Mouse (Mus musculus) heart, adult 11 months (tissue): ENCODE results near the gene Iffo2.

Experiments used
- DNase-seq: peaks from one replicate; pipeline ENCODE4 v3.0.0; 2022

Iffo2 gene

DNA sequence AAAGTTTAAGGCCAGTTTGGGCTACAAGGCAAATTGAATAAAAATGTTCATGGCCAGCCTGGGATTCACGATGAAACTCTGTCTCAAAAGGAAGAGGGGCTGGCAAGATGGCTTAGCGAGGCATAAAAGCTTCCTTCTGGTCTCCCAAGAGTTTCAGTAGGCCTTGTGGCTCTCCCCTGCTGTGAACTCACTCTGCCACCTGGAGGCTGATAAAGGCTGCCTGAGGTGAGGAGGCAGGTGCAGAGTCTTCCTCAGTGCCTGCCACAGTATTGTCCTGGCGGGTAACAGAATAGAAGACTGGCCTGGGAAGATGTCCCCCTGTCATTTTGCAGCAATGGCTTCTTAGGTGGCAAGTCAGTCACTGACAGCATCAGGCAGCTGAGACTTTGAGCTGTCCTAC, 52.6 kb downstream of the Iffo2 start:
- DNase-seq: no peak

DNA sequence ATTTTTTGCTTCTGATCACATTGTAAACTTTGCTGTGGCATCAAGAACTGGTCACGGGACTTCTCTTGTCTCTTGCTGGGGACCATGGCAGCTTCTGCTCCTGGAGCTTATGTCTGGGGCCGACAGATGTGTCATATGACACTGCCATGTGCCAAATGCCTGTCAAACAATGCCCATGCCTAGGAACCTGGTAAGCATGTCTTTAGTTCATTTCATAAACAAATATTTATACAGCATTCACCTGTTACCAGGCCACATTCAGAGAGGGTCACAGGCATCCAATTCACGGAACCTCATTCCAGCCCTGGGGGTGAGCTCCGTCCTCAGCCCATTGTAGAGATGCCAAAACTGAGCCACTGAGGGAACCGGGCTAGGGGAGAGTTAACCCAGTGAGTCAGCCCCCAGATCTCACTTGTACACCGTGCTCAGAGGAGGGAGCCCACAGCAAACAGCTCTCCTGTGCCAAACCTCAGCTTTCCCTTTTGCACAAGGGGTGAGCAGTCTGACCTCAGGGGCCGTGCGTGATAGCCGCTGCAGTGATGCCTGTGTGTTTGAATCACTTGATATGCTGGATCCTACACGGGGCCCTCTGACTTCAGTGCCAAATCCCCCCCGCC, 53.4 kb downstream of the Iffo2 start:
- peak; percentile 86 for DNase-seq

DNA sequence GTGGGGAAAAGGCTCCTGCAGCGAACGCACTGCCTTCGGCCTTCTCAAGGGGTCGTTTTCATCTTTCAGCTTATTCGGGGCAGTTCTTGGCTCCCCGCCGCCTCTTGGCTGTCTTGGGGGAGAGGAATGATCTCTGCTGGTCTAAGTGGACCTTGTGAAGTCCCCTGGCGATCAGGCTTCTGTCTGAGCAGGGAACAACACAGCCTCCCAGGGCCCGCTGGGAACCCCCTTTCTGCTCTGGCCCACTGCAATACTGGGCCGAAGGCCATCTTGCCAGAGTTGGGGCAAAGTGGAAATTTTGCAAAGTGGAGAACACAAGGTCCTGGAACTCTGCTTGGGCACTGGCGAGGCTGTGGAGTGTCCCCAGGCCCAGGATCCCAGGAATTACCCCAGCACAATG, 54.4 kb downstream of the Iffo2 start:
- DNase-seq: peak; percentile 93

DNA sequence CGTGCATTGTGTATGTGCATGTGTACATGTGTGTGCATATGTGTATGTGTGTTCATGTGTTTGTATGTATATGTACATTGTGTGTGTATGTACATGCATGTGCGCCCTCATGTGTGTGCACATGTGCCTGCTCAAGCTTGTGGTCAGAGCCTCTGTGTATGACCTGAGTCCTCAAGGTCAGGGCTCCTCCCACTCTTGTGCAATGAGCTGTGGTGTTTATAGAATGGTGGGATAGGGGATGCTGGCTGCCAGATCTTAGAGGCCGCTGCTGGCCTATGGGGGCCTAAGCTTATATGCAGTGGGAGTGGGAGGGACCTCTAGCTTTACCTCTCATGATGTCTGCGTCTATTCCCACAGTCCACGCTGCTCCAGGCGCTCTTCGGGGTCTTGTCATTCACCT, 55.4 kb downstream of the Iffo2 start:
- peak; percentile 91 for DNase-seq

DNA sequence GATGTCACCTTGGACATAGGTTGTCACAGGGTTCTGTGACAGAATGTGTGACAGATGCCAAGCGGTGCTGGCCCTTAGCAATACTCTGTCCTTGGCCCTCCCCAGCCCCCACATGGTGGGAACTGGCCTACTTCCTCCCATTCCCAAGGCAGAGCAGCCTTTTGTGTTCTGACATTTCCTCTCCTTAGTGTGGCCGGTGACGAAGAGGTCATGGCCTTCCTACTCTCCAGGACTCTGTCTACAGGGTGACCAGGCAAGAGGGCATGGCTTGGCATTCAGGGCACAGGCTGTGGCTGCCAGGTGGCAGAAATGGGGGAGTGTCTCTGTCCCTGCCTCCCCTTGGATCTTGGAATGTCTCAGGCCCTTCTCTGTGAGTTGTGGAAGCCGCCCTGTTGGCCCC, 57.0 kb downstream of the Iffo2 start:
- DNase-seq: peak; percentile 97

DNA sequence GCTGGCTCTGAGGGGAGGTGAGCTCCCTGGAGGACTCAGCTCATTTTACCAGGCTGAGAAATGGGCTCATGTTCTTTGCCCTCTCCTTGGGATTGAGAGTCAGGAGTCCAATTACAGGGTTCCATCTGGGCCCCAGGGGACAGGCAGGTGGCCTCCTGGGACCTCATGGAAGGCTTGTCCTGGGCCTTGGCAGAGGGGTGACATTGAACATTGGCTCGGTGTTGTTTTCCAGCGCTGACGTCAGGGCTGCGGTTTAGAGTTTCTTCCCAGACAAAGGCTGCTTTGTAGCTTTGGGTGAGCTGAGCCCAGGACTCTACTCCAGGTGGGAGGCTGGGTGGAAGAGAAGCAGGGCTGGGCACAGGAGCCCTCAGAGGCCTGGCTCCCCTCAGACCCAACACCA, 57.4 kb downstream of the Iffo2 start:
- DNase-seq: peak; percentile 95

DNA sequence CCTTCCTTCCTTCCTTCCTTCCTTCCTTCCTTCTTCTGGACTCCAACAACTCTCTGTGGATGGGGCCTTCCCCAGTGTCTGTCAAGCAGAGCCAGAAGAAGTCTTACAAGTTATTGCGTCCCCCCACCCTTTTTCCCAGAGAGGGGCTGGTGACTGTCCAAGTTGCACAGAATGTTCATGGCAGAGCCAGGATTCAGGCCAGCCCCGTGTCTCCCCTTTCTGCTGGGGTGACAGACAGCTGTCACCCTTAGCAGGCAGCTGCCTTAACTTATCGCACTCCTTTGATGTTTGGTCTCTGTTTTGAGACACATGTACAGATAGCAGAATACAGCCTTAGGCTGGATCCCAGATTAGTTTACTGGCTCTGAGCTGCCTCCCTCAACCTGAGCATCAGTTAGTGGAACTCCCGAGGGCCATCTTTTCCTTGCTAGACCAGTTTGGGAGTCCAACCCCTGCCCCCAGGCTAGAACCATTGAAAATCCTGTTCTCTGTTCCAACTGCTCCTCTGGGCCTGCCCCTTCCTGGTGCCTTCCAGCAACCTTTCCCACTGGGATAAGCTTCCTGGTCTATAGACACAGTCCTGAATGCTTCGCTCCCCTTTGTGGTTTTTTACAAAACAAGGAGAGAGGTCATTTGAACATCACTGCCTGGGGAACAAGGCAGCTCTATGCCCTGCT, 59.1 kb downstream of the Iffo2 start:
- DNase-seq: no peak

DNA sequence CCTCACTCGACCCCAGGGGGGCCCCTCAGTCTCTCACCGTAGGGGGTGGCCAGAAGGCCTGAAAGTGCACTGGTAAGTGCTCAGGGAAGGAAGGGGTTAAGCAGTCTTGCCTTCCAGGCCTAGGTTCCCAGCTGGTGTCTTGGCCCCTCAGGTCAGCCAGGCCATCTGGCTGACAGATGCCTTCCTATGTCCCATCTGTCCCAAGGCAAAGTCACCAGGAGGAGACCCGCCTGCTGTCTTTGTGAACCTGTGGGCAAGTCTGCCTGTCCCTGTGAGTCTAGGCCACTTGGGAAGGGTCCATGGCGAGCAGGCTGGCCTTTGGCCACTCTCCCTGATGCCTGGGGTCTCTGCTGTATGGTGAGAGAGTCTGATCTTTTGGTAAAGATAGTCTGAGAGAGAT, 60.1 kb downstream of the Iffo2 start:
- no peak for DNase-seq

DNA sequence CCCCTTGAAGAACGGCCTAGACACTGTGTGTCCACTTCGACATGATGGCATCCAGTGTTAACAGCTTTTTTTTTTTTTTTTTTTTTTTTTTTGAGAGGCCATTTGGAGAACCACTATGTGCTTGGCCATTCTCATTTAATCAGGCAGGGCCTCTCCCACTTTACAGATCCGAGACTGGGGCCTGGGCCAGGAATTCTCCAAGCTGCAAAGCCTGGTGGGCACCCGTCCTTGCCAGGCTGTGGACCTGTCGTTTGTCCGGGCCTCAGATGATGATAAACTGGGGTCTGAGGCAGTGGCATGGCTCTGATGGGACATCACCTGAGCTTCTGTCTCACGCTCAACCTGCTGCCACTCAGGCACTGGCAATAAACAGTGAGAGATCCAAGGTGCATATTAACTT, 62.5 kb downstream of the Iffo2 start:
- DNase-seq: peak; percentile 90

DNA sequence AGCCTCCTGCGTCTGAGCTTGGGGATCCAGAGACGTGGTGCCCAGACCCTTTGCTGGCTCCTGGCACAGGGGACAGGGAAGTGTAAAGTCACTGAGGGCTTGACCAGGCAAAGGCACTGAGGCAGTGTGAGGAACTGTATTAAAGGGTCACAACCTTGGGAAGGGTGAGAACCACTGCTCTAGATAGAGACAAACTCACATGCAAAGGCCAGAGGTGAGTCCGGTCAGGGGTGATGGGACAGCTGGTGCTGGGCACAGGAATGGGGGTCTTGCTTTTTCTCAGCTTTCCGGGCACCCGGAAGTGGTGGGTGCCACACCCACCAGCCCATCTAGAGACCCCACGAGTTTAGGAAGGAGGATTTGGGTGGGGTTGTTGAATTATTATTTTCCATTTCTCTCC, 63.0 kb downstream of the Iffo2 start:
- peak; percentile 91 for DNase-seq

DNA sequence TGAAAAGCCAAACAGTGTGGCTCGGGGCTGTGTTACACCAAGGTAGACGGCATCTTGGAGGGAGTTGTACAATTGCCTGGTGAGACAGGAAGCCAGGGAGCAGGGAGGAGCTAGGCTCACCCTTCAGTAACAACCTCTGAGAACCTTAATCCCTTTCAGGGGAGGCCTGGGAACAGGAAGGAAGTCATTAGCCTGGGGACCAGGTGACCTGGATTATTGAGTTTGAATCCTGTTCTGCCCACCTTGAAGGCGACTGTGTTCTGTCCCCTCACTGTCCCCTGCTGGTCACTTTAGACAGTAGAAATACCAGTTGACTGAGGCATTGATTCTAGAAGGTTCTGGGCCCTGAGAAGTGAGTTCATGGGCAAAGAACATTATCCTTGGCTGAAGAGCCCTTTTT, 63.7 kb downstream of the Iffo2 start:
- peak; percentile 93 for DNase-seq

DNA sequence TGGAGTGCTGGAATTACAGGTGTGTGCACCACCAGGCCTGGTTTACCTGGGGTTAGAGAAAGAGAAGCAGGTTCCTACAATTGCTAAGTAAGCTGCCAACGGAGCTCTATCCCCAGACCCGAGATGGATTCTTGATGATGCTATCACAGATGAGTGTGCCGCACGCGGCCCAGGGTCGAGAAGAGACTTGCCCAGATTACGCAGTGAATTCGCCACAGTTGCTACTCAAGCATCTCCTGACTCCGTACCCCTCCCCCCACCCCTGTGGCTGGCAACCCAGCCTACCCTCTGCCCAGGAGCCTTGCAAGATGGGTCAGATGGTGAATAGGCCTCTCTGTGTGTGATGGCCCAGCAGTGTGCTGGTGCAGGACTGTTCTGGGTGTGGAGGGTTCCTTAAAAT, 66.4 kb downstream of the Iffo2 start:
- no peak for DNase-seq

DNA sequence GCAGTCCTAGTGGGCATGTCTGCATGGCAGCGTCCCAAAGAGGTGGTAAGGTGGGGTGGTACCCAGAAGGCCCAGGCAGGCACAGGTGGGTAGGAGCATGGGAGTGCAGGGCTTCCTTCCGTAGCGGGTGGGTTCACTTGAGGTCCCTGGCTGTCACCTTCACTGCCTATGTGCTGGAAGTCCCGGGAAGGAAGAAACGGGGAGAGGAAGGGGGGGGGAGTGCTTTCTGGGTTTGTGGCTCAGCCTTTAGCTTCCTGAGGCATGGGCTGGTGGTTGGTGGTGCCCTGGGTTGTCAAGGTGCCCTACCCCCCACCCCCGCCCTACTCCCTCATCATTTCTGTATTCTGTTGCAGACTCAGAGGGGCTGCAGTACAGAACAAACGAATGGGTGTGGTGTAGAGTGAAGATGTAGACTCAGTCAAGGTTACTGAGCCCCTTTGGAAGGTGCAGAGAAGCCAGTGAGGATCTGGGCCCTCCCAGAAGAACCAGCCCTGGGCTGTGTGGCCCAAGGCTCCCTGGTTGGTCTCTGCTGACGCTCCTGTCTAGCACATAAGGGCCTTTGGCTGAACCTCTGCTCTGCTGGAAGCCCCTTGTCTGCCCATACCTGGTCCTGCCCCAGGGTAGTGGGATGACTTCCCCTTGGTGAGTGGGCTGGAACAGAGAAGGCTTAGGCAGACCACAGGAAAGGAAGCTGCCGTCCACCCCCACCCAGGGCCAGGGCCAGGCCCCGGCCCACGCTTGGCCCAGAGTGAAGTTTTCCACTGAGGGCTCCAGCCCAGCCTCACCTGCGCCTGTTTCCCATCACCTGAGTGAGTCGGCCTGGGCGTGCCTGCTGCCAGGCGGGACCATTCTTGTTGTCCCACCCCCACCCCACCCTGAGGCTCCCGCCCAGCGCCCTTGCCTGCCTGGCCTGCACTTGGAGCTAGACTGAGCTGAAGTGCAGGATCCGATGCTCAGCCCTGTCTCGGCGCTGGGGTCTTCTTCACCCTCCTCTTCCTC, 67.2 kb downstream of the Iffo2 start:
- peak; percentile 94 for DNase-seq

DNA sequence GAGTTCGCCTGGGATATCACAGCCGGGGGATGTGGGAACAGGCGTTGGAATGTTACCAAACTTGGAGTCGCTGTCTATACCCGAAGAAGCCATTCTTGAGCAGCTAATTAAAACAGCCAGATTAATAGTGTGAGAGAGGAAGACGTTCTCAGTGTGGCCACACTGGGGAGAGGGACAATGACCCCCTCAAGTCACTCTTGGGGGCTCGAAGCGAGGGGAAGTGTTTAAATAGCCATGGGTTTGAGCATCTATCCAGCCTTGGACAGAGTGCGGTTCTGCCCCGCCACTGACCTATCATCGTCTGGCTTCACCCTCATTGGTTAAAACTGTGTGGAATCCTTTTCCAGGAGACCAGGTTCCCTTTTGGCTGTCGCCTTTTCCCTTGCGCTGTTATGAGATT, 68.0 kb downstream of the Iffo2 start:
- DNase-seq: peak; percentile 96

DNA sequence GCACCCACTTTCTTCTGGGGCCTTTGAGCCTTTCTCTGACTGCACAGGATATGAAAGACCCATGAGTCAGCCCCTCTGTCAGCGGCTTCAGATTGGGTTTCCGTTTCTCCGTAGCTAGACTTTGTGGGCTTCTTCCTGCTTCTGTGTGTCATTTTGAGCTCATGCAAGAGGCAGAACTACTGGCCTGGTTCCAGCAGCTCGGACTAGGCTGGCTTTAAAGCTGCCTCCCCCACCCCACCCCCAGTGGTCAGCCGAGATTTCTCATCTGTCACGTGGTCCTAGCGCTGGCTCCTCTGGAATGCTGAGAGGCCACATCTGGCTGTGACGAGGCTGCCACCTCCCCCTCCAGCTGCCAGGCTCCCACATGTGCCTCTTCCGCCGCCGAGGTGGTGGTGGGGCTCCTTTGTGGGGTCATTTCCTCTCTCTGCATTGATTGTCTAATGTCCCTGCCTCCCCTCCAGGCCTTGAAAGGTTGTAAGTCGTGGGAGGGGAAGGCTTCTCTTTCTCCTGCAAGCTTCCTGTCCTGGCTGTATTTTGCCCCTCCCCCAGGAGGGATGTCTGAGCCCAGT, 68.7 kb downstream of the Iffo2 start:
- DNase-seq: peak; percentile 99

DNA sequence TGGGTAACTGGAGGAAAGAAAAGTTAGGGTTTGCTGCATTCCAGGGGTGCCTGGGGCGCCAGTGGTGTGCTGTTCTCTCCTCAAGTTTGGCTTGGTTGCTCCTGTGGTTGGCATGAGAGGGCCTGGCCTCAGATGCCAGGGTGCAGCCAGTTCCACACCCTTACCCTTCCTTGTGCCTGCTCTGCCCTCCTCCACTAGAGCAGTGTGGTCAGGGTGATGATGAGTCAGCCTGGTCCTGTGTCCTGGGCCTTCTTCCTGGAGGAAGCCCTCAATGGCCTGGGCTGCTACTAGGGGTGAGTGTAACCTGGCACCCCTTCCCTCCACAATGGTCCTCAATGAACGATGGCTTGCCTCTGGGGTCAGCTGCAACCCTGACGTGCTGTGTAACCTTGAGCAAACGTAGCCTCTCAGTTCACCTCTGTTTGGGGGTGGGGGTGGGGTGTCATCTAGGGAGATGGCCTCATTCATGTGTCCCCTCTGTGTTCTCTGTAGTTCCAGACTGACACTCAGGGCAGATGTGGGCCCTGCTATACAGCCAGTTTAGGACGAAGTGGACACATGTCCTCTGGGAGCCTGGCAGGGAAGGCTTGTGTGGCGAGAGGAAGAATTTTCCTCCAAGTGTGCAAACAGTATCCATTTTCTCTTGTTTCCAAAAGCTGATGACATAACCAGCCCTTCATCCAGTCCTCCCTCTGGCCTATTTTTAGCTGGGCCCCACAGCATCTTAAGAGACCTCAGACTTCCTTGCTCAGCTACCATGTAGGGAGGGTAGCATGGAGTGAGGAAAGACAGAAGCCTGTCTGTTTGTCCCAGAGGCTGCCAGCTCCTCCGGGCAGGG, 71.4 kb downstream of the Iffo2 start:
- peak; percentile 95 for DNase-seq

DNA sequence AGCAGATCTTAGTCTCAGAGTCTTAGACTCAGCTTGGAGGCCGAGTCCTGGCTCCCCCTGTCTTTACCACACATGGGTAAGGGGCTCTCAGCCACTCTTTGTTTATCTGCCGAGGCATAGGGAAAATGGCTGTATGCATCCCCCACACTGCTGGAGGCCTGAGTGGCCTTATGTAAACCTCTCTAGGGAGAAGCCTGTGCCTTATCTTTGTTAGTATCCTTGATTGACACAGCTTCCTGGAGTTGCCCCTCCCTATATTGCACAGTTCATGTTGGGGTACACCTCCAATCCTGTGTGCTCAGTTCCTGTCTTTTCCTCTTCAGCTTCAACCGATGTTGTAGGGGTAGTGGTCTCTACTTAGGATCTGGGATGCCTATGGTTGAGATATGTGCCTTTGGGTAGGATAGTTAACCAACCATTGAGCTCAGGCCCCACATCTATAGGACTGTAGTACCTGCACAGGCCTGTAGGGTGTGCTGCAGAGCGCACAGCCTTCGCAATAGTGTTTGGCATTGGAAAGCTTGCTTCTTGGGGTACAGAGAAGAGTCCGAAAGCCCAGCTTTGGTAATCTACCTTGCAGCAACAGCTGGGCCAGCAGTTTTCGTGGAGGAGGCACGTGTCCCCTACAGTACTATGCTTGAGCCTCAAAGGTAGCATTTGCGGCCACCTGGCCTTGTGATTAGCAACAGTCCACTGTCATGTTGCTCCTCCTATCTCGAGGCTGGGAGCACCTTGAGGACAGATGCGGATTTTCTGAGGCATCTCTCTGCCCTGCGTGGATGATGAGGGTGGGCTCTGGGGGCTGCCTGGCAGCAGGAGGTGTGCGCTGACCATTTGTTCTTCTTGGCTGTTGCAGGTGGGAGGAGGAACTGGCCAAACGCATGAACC, 72.3 kb downstream of the Iffo2 start, which contains the start of gene Gm21969:
Gene Gm21969 (plus strand): TSS at position 830 of the 888 bp plus-strand sequence.
- DNase-seq: peak; percentile 95

DNA sequence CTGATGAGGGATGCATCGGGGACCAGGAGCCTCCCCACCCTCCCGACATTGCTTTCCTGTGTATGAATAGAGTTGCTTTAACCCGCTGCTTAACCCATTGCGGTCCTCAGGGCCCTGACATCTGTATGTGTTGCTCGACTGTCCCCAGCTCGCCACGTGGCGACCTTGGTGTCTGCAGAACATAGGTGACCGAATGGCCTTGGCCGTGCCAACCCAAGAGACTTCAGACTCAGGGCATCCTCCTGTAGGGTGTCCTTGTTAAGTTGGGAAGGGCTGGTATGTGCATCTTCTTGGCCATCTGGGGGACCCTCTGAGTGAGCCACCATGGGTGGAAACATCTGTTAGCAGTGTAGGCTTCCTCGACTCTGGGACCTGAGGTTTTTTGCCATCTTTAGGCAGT, 74.9 kb downstream of the Iffo2 start:
- DNase-seq: peak; percentile 93

DNA sequence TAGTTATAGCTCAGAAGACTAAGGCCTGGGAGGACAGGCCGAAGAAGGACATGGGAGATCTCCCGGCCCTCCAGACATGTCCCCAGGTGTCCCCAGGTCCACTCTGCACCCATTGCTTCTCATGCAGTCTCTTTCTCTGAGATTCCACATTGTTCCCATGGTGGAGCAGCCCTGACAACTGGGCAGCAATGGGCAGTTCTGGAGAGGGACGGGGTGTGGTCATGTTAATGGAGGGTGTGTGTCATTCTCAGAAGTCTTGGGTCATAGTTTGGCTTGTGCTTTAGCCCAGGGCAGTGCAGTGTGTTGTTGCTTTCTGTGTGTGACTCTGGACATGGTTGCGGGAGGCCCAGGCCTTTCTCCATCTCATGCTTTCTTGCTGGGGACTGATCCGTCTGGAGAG, 76.4 kb downstream of the Iffo2 start:
- peak; percentile 91 for DNase-seq

DNA sequence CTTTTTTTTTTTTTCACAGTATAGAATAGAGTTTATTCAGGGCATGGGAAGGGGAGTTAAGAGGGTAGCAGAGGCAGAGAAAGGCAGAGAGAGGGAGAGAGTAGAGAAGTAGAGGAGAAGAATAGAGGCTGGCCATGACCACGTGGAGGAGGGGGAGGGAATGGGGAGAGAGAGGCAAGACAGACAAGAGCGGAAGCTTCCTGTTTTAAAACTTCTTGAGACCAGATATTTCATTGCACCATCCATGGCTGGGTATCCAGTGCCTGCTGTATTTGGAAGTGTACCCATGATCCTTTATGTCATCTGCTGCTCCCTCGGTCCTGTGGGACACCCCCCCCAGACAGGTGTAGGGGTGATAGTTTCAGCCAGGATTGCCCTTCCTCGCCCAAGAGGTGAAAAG, 78.6 kb downstream of the Iffo2 start:
- DNase-seq: no peak

DNA sequence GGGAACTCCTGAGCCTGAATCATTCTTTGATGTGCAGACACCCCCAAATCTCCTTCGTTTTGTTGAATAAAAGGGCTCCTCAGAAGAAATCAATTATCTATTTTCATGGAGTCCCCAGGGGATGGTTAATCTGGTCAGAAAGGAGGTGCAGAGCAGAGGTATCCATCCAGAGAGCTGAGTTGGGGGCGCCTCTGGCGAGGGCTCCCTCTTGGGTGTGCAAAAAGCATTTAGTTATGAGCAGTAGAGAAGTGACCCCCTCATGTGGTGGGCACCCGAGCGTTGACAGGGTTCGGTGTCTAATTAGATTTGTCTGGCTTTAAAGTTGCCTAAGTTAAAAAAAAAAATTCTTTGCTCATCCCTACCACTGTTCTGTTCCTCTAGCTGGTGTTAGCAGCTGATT, 80.6 kb downstream of the Iffo2 start:
- peak; percentile 92 for DNase-seq
